Mouse (Mus musculus) urinary bladder, postnatal 4 days (tissue): ENCODE measurements around the gene Maml3.

ENCODE experiments used
- DNase-seq, 2 experiments: peaks; one replicate each; pipeline ENCODE4 v3.0.0; 2021 to 2022; ENCODE audit warnings: low spot score in 2 of 2

Gene Maml3

DNA sequence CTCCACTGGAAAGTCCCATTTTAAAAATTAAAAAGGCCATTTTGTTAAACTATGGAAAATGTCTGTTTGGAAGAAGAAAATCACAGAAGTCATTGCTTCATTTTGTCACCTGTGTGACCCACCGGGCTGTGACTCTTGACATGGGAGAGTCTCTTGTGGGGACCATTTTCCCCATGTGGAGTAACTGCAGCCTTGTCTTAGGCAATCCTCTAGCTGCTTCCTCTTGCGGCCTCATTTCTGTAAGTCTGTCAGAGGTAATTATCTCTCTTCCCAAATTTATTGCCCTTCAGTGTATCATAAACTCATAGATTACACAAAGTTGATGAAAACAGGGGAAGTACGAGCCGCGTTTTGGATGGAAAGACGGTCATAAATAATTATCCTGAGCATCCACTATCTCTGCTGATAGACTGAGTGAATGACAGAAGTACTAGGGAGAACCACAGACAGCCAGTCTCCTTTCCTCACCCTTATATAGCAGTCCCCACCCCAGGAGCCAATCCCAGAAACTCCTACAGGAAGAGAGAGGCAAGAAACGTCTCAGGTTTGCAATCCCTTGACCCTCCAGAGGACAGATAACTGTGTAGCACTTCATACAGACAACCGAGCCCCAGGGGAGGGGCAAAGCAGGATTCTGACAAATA is 14.5 kb downstream of the Maml3 start:
- no peak for DNase-seq

DNA sequence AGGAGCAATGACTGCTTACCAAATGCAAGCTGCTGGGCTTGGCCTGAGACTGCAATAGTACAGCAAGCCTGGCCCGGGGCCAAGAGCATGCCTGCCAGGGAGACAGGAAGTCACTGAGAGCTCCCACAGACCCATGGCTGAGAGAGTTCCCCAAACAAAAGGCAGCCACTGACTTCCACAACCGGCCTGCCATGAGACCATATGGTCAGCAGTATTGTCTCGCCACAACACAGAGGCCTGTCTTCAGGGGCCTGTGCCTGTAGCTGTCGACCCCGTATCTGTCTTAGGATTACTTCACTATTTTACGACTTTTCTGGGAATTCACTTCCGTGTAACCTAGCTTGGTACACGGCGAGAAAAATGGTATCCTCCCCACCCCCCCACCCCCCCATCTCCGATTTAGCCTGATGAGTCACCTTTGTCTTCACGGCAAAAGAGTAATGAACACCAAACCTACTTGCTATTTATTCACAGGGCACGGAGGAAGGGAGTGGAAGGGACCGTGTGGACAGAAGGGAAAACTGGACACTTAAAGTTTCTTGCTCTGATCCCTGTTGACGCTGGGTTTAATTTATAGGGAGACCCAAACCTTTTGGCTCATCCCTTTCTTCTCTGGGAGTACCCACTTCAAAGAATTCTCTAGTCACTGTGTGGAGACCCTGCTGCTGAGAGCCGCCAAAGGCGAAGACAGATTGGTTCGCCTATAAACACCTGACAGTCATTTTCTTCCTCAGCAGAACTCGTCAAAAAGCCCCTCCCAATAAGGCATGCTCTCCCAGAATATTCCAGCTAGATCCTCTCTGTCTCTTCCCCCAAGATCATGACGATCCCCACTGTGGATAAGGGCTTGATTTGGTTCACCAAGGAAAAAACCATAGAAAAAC is 16.2 kb downstream of the Maml3 start:
- DNase-seq: peak; percentile 87 to 93

DNA sequence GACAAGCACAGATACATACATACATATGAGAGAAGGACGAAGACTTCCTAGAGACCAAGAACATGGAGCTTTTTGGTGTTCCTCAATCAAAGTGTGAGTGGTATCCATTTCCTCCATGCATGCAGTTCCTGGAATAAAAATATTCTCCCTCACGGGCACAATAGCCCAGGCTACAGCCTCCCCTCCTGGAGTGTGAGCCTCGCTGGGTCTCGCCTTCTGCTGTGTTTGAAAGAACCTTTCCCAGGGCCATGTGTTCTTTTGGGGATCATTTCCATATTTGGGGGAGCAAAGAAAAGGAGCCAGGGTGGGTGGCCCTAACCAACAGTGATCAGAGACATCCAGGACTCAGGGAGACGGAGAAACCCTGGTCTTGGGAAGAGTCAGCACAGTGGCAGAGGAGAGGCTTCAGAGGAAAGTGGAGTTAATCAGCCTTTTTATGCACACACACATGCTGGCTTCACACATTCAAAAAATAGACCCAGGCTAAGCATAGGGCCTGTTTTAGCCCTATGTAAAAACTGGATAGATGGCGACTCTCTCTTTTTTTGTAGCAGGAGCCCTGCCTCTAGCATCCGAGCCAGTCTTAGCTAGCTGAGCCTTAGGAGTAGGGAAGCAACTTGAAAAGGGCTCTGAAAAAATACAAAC is 17.1 kb downstream of the Maml3 start:
- no peak for DNase-seq

DNA sequence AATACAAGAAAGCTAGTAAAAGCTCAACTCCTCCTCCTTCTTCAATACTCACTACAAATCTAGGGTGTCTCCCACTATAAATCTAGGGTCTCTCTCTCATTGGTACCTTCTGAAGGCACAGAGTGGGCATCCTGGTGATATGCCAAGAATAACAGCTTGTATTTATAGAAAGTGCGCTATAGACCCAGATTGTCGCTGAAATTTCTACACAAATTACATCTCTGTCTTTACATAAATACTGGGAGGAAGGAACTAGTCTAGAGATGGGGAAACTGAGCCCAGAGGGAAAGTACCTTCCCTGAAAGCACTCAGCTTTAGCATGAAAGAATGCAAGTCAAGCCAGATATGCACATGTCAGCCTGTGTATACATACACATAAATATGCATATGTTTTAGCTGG is 26.1 kb downstream of the Maml3 start:
- no peak for DNase-seq

DNA sequence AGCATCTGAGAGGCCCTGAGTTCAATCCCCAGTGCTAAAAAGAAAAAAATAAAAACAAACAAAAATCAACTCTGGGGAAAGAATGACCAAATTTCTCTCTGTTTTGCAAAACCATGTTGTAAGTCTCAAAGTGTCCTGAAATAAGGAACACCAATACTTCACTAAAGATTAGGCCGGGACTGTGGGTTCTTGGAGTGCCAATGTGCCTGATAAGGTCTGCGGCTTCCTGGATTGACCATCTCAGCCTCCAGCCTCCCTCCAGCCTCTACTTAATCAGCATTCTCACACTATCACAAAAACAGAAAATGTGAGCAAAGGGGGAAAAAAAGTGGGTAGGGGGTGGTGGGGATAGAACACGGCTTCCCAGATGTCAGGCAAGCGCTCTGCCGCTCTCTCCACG is 30.9 kb downstream of the Maml3 start:
- no peak for DNase-seq

DNA sequence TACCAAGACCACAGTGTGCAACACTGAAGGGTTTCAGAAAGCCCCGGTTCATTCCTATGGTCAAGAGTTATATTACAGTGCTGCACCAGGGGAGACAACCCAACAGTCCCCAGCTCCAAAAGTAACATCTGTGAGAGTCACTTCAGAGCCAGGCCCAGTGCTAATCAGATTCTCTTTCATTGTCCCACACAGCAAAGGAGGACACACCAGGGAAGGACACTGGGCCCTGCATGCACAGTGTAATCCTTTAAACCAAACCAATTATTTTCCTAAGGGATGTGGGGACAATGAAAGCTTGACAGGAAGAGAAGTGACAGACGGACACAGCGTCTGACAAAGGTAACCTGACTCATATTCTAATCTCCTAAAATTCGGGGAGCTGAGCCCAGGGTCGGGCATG is 32.9 kb downstream of the Maml3 start:
- DNase-seq: no peak

DNA sequence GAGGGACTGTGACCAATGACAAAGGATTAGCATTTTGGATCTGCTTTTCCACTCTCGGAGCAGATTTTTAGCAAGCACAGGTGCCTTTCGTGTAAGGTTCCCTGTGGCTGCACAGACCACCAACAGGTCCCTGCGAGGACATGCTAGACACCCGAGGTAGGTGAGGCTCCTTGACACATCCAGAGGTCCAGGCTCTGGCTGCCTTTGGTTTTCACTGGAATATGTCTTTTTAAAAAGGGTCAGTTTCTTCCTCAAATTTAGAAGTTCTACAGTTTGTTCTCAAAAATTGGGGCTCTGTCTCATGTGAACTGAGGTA is 34.8 kb downstream of the Maml3 start:
- no peak for DNase-seq

DNA sequence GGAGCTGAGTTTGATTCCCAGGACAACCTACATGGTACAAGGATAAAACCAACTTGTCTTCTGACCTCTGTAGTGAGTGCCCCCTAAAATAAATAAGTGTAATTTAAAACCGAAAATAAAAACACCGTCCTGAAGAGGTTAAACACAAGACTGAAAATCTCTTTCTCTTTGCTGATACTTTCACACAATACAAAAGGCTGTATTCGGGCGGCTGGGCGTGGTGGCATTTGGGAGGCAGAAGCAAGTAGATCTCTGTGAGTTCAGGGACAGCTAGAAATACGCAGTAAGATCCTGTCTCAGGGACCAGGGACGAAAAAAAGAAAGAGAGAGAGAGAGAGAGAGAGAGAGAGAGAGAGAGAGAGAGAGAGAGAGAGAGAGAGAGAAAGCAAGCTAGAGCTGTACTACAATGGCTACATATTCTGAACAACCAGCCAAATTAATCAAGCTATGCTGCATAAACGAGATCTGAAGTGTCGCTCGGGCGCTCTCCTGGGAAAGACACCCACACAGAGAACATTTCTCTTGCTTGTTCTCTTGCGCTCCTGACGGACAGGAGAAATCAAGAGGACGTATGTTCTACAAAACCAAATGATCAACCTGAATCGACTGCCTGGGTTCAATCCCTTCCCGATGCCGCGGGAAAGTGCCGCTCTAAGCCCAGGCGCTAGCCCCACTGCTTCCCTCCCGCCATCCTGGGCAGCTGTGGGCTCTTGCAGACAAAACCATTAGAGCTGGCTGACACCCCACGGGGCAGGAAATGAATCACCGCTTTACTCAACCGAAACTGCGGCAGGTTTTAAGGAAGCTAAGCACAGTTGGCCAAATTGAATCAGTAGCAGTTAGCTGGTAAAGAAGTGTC is 35.3 kb downstream of the Maml3 start:
- DNase-seq: peak; percentile 49 to 62

DNA sequence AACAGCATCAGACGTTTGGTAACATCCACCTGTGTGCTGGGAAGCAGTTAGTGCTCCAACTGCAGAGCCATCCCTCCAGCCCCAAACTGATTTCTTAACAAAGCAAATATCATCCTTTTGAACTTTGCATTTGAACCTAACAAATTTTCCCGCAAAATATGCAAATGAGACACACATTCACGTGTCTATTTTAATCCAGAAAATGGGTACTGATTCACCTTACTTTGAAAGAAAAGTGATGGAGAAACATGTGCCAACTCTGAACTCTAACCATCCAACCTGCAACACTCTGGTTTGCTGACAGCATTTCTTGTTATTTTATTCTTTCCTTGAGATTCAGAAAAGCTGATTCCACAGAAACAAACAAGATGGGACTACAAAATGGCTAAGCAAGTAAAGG is 36.0 kb downstream of the Maml3 start:
- no peak for DNase-seq

GRCm38 (mm10) chr3:52067181-52067580 is 37.7 kb downstream of the Maml3 start:
- no peak for DNase-seq

- DNase-seq: no peak
Measured at GRCm38 (mm10) chr3:52066142-52066541, 38.7 kb downstream of the Maml3 start.

GRCm38 (mm10) chr3:52063261-52063655 is 41.6 kb downstream of the Maml3 start:
- no peak for DNase-seq

GRCm38 (mm10) chr3:52062389-52063260 is 42.3 kb downstream of the Maml3 start:
- DNase-seq: no peak

GRCm38 (mm10) chr3:52061472-52062388 is 43.1 kb downstream of the Maml3 start:
- DNase-seq: no peak

- no peak for DNase-seq
Measured at GRCm38 (mm10) chr3:52060886-52061285, 44.0 kb downstream of the Maml3 start.

- DNase-seq: no peak
Measured at GRCm38 (mm10) chr3:52051801-52052200, 53.1 kb downstream of the Maml3 start.

GRCm38 (mm10) chr3:52048082-52048481 is 56.8 kb downstream of the Maml3 start:
- DNase-seq: no peak

DNA sequence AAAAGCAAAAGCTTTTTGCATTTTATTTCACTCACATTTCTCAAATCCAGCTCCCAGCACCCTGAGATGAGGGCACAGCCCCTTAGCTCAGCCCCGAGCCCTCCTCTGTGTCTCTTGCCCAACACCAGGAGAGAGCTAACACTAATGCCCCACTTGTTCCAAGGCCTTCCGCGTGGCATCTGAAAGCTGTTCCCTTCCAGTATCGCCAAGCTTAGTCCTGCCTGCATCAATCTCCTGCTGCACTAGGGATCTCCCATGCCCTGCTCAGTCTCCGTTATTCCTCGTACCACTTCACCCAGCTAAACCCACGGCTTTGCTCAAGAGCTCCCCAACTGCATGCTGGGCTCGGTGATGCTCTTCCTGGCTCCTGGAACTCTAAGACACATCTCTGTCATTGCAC is 57.3 kb downstream of the Maml3 start:
- DNase-seq: no peak

- peak; percentile 92 for DNase-seq
Measured at GRCm38 (mm10) chr3:52046895-52047372, 57.9 kb downstream of the Maml3 start.
